Mouse (Mus musculus) kidney, postnatal 0 days (tissue): ENCODE measurements around the gene Gpr50. TPM values are rescaled to one million over a fixed set of nuclear protein-coding genes. Genes with fewer than 3 reads are reported as not detected.
A peak's percentile ranks its signal among the peaks of the same experiment; 100 is the strongest.

Experiments
- ATAC-seq: fragments of 200-750 bp; cut with Nextera tagmentation; replicated peaks from 2 replicates; pipeline ENCODE4 v1.8.0; 2017; ENCODE audit warnings: low read depth, moderate number of reproducible peaks, moderate TSS enrichment, moderate library complexity; ENCODE audit not compliant: low FRiP score
- DNase-seq: peaks from one replicate; pipeline ENCODE4 v3.0.0-alpha.2; 2016; ENCODE audit warnings: low spot score
- H3K27ac ChIP-seq: fragments of 300-500 bp; sonication (generic); 2 replicates; pipeline ENCODE4 v1.5.1; 2014; ENCODE audit warnings: mild to moderate bottlenecking
- H3K27me3 ChIP-seq: fragments of 300-500 bp; sonication (generic); 2 replicates; pipeline ENCODE4 v1.6.1; 2014; ENCODE audit warnings: low read length, mixed read lengths; ENCODE audit not compliant: insufficient read depth
- H3K36me3 ChIP-seq: fragments of 300-500 bp; sonication (generic); 2 replicates; pipeline ENCODE4 v1.6.1; 2014; ENCODE audit warnings: low read length, mixed read lengths; ENCODE audit not compliant: insufficient read depth
- H3K4me1 ChIP-seq: fragments of 300-500 bp; sonication (generic); replicated peaks from 2 replicates; pipeline ENCODE4 v1.6.1; 2014; ENCODE audit warnings: antibody characterized with exemption, low read length, mixed read lengths; ENCODE audit not compliant: insufficient read depth
- H3K4me2 ChIP-seq: fragments of 300-500 bp; sonication (generic); 2 replicates; pipeline ENCODE4 v1.6.1; 2014; ENCODE audit warnings: mild to moderate bottlenecking, low read length, moderate library complexity, mixed read lengths
- H3K4me3 ChIP-seq: fragments of 300-500 bp; sonication (generic); replicated peaks from 2 replicates; pipeline ENCODE4 v1.5.1; 2014; ENCODE audit warnings: low read depth, low read length
- H3K9ac ChIP-seq: fragments of 300-500 bp; sonication (generic); 2 replicates; pipeline ENCODE4 v1.6.1; 2014; ENCODE audit warnings: low read depth, low read length
- H3K9me3 ChIP-seq: fragments of 300-500 bp; sonication (generic); replicated peaks from 2 replicates; pipeline ENCODE4 v1.6.1; 2016; ENCODE audit warnings: low read length, inconsistent platforms, mixed read lengths
- CTCF ChIP-seq: IDR thresholded peaks from 2 replicates; pipeline ENCODE4 v1.5.1; 2016; ENCODE audit warnings: antibody characterized with exemption, low read depth, mild to moderate bottlenecking, moderate library complexity
- WGBS: fragments of 180-500 bp; shearing (Covaris S2); extraction: QIAGEN DNeasy Blood & Tissue Kit; methylation state at CpG from one replicate; pipeline ENCODE4 v1.1.7; 2014; 5-methylcytosine and 5-hydroxymethylcytosine counted together
- polyA plus RNA-seq: library from polyadenylated mRNA; unstranded; fragments of >200 nt; fragmentation: Nextera tagmentation; extraction: Ambion mirVana; gene quantifications from 2 replicates; pipeline ENCODE4 v1.2.1, GENCODE M21; 2015

Gene Gpr50
- polyA plus RNA-seq, 1 experiment from 2014 or later = 0.26 TPM

DNA sequence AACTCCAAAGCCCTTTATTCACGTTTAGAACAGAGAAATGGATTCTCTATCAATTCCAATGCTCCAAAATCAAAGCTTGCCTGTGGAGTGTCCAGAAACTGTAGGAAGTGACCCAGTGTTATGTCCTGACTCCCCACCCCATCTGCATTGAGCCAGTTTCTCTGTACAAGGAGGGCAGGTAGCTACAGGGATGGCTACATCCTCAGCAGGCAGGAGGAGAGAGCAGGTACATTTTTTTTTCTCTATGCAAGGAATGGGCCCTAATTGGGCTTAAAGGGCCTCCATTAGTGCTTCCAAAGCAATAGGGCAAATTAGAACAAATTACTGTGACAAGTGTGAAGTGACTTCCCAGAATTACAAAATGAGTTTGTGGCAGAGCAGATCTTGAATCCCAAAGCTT lies 15.0 kb upstream of the Gpr50 start:
- Histone ChIP-seq H3K4me3 (no peak overlapping the region), H3K9ac (no peak overlapping the region), H3K4me2 (no peak overlapping the region), H3K36me3 (no peaks in the 10 kb centered on the region), H3K9me3 (no peaks in the 10 kb centered on the region), H3K4me1 (no peaks in the 10 kb centered on the region), H3K27me3 (no peaks in the 10 kb centered on the region), H3K27ac (no peak overlapping the region)
- no peak for ATAC-seq
- DNase-seq = no peak
- TF ChIP-seq CTCF = no peak
- WGBS = 3% methylated on average over 1 of the region's 1 CpGs

DNA sequence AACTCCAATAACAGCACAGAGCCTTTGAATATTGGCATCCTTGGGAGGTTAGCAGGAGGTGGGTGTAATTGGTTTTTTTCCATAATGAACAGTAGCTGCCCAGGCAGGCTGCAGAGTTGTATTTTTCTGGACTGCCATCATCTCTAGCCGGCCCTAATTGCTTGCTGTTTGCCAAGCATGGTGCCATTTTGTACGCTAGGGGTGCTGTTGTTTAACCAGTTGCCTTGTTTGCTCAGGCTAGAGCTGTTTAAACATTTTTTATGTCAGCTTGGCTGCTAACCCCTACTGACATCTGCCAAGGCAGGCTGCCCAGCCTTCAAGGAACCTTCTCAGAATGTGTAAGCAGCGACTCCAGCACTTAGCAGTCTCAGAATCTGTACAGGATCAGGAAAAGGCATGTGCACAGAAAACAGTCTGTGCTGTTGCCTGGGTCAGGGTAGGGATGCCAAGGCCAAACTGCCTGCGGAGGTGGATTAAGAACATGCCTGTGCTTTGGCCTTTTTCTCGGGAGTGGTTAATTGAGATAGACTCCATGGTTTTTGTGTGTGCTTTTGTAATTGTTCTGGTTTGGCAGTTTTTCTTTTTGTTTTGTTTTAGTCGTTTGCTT lies 14.5 kb upstream of the Gpr50 start:
- ATAC-seq (no peak), DNase-seq (peak; percentile 57)
- Histone ChIP-seq H3K9me3 (no peaks in the 10 kb centered on the region), H3K36me3 (no peaks in the 10 kb centered on the region), H3K4me2 (no peak overlapping the region), H3K27me3 (no peaks in the 10 kb centered on the region), H3K4me3 (no peak overlapping the region), H3K9ac (no peak overlapping the region), H3K4me1 (no peaks in the 10 kb centered on the region), H3K27ac (no peak overlapping the region)
- TF ChIP-seq CTCF = peak; percentile 60
- WGBS = 48% methylated on average over 6 of the region's 6 CpGs

DNA sequence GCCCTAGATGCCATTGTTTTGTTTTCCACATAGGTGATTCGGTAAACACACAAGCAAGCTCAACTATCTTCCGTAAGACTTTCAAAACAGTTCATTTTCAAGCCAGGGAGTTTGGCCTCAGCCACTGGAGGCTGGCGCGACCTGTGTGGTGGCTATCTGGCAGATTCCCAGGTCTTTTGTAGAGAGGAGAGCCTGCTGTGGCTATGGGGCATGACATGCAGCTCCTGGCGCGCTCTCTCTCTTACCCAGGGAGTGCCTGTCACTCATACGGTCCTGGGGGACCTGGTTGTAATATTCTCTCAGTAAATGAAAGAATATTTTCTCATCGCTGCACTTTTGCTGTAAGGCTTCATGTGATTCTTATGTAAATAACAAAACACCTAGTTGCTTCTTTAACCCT lies 13.5 kb upstream of the Gpr50 start:
- Histone ChIP-seq H3K36me3 (no peaks in the 10 kb centered on the region), H3K4me2 (no peak overlapping the region), H3K4me3 (no peak overlapping the region), H3K4me1 (no peaks in the 10 kb centered on the region), H3K9me3 (no peaks in the 10 kb centered on the region), H3K27me3 (no peaks in the 10 kb centered on the region), H3K9ac (no peak overlapping the region), H3K27ac (no peak overlapping the region)
- DNase-seq (no peak), ATAC-seq (no peak)
- 46% methylated on average over 8 of the region's 8 CpGs for WGBS
- no peak for TF ChIP-seq CTCF

DNA sequence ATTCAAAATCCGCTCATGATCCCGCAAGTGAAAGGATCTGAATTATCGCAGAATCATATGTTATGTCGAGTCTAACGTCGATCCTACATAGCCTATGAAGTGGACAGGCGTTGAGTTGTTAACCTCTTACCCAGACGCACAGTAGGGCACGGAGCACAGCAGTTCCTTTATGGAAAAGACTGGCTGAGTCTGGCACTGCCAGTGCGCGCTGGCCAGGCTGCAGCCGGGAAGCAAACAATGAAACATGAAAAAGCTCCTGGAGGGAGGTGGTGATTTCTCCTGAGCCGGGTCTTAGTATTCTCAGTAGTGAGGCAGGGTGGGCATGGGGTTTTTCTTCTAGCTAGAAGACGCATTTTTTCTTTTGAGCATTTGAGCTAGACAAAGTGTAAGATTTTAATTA lies 1.7 kb upstream of the Gpr50 start:
- Histone ChIP-seq H3K27ac (no peak overlapping the region), H3K27me3 (peaks cover 33% of the 10 kb centered on the region), H3K9me3 (0 out of 2 replicates have a peak, but pooled peaks cover 4% of the 10 kb centered on the region), H3K36me3 (no peaks in the 10 kb centered on the region), H3K9ac (no peak overlapping the region), H3K4me3 (no peak overlapping the region), H3K4me2 (no peak overlapping the region), H3K4me1 (no peaks in the 10 kb centered on the region)
- WGBS = 26% methylated on average over 14 of the region's 14 CpGs
- ATAC-seq (no peak), DNase-seq (no peak)
- no peak for TF ChIP-seq CTCF

DNA sequence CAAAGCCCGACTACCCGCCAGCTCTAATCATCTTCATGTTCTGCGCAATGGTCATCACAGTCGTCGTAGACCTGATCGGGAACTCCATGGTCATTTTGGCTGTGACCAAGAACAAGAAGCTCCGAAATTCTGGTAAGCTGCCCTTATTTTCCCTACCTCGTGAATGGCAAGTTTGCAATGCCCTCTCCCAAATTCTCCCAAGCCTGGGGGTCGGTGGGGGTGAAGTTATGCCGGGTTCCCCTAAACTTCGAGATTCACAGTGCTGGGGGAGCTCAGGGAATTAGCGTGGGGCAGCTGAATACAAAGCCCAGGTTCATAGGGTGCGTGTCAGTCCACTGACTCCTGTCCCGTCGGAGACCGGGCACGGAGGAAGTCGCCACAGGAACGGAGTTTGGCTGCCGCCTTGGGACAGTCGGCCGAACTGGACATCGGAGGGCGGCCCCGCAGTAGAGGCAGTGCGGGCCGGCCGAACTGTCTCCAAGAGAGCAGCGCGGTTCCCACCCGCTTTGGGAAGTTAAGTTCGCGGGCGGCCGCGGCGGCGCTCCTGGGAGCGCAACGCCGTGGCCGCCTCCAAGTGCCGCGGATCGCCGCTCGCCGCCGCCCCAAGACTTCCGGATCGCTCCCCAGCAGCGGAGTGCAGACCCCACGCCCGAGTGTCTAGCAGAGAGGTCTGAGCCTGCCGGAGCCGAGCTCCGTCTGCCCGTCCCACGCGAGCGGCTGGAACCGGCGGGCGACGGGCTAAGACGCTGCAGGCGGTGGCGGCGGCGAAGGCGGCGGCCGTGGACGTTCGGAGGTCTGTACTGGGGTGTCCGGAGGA lies 612 bp downstream of the Gpr50 start:
- ATAC-seq = no peak
- no peak overlapping the region for H3K9ac ChIP-seq
- peaks cover 33% of the 10 kb centered on the region for H3K27me3 ChIP-seq
- WGBS = 27% methylated on average over 64 of the region's 76 CpGs
- TF ChIP-seq CTCF = no peak
- H3K9me3 ChIP-seq = 0 out of 2 replicates have a peak, but pooled peaks cover 4% of the 10 kb centered on the region
- H3K4me3 ChIP-seq = peak overlapping the region; percentile 33
- no peak overlapping the region for H3K27ac ChIP-seq
- no peaks in the 10 kb centered on the region for H3K36me3 ChIP-seq
- H3K4me2 ChIP-seq = peak overlapping the region; percentile 57
- no peaks in the 10 kb centered on the region for H3K4me1 ChIP-seq
- DNase-seq = no peak

DNA sequence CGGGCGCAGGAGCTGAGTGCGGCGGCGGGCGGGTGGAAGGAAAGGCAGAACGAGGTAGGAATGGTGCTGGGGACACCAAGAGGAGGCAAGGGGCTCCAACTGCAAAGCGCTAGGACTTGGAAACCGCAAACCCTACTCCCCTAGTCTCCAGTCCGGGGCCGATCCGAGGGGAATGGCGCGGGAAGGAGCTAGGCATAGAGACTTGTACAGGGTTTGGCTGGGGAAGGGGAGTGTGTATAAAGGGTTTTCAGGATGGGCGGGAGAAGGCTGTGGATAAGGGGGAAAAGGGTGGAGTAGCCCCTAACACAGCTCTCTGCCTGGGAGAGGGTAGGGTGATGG lies 1.2 kb downstream of the Gpr50 start:
- Histone ChIP-seq H3K4me1 (no peaks in the 10 kb centered on the region), H3K36me3 (no peaks in the 10 kb centered on the region), H3K4me2 (peak overlapping the region; percentile 57), H3K4me3 (peak overlapping the region; percentile 33), H3K9me3 (0 out of 2 replicates have a peak, but pooled peaks cover 4% of the 10 kb centered on the region), H3K9ac (no peak overlapping the region), H3K27me3 (peaks cover 32% of the 10 kb centered on the region), H3K27ac (no peak overlapping the region)
- DNase-seq (no peak), ATAC-seq (no peak)
- TF ChIP-seq CTCF = no peak
- WGBS = 17% methylated on average over 15 of the region's 15 CpGs
